Mouse (Mus musculus): ENCODE results near the gene Mogat2. TPM values are rescaled to one million over a fixed set of nuclear protein-coding genes. Genes with fewer than 3 reads are reported as not detected.
A peak's percentile ranks its signal among the peaks of the same experiment; 100 is the strongest.

Mogat2 gene
- total RNA-seq, 2 experiments from 2014 or later = not detected

DNA sequence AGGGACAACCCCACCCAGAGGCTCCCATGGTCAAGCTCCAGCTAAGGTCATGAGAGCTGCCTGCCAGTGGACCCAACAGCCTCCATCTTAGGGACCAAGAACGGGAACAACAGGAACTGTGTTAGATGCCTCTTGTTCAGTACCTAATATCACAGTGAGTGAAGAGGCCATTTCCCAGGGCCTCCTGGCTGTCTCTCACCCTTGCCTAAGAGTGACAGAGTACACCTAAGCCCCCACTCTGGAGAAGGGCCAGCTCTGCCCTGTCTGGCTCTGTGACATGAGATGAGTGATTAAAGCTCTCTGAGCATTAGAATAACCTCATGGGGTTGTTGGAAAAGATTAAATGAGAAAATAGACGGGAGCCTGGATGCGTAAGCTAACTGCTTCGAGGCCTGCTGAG, 64.4 kb downstream of the Mogat2 start:
- intact Hi-C loops (cut with DNase I) = loop anchor here (10.0 kb wide), 1 partner anchor 281 kb away; no protein-coding TSS in a partner anchor
- DNase-seq (ENCODE audit: low spot score in 2 of 2) = no peak

DNA sequence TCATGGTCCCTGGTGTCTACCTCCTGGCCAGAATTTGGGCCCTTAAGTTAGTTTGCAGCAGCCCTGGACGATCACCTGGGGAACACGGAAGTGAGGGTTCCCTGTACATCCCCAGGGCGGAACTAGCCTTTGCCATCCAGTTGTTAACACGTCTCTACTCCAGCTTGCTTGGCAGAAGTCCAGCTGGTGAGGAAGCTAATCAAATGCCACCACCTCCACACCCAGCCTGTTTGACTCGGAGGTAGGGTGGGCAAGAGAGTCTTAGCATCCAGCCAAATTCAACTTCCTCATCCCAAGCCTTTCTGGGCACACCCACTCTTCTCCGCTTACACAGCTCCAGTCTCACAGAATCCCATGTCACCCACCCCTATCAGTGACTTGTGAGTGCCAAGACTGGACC, 65.5 kb downstream of the Mogat2 start:
- no peak for DNase-seq (ENCODE audit: low spot score in 2 of 2)
- intact Hi-C loops (cut with DNase I) = loop anchor here (10.0 kb wide), 1 partner anchor 282 kb away; no protein-coding TSS in a partner anchor

DNA sequence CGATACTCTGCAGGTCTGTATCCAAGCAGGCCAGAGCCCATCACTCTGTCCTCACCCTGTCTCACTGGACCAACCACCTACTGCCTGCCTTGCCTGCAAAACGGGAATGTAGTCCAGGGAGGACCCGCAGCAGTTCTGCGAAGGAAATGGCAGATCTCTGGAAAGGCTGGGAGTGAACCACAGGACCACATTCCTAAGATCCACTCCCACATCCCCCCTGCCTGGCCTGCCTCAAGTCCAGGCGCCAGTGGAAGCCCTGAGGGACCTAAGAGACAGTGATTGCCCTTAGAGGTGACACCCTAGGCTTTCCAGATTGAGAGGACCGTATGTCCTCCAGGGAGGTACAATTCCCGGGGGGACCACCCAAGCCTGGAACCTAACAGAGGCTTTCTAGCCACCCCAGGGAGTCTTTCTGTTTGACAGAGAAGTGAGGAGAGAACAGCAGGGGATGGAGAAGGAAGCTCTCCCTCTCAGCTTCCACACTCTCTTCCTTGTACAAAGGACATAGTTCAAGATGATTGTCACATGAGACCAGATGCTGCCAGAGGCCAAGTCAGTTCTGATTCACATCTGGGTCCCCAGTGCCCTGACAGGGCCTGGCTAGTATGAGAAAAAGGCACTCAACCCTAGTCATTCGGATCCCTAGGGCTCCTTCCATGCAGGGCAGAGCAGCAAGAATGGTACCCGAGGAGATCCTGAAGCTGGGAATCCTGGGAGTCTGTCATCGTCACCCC, 66.5 kb downstream of the Mogat2 start:
- DNase-seq (ENCODE audit: low spot score in 2 of 2) = no peak
- intact Hi-C loops (cut with DNase I) = loop anchor here (10.0 kb wide), 1 partner anchor 283 kb away; no protein-coding TSS in a partner anchor

DNA sequence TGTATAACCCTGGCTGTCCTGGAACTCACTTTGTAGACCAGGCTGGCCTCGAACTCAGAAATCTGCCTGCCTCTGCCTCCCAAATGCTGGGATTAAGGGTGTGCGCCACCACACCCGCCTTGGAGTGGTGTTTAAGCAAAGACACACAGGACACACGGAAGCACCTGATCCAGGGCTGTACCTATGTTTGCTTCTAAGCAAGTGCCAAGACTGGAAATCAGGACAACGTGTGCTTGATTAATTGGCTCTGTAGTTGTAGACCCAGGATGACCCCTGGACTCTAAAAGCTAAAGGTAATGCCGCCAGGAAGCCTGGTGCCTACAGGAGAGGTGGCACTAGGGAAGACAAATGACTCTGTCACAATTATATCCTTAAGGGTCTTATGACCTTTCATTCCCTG, 67.9 kb downstream of the Mogat2 start:
- intact Hi-C loops (cut with DNase I) = loop anchor here (10.0 kb wide), 1 partner anchor 284 kb away; no protein-coding TSS in a partner anchor
- DNase-seq (ENCODE audit: low spot score in 2 of 2) = no peak

DNA sequence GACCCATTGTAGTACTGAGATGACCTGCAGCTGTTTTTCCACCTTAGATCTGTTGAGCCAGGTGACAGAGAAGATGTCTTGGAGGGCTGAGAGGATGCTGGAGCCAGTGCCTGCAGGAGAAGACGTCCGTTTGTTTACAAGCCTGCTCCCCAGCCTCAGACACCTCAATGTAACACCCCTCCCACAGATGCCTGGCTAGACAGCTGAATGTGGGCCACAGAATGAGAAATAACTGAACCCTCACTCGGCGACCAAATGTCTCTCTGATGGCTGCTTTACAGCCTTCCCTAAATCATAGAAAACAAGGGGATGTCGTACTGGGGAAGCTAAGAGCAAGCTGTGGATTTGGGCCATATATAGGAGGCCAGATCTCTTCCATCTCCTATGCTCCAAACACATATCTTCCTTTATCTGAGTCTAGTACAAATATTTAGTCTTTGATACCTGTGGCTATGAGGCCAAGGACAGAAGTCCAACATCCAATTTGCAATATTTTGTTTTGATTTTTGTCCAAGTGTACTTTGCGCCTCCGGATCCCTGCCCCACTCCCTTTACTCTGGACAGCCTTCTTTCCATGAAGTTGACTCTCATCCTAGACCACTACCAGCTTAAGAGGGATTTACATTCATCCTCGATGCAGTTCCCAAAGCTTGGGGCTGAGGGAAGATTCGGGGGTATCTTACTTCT, 68.6 kb downstream of the Mogat2 start:
- intact Hi-C loops (cut with DNase I) = loop anchor here (10.0 kb wide), 1 partner anchor 285 kb away; no protein-coding TSS in a partner anchor
- DNase-seq (ENCODE audit: low spot score in 2 of 2) = peak in 1 of 2 experiments; percentile 58

Other genes starting within 250 kb of the Mogat2 start
- 10 to 100 TPM; 50.9 to 56.3 TPM for gene Uvrag, start 97.5 kb downstream of the Mogat2 start, total RNA-seq (2021)
- gene Dgat2, start 55.9 kb downstream of the Mogat2 start, total RNA-seq (2021) = 10 to 100 TPM; 67.5 to 72.6 TPM
- gene Map6, start 28.8 kb upstream of the Mogat2 start, total RNA-seq (2021) = 100 to 1,000 TPM; 135 to 137 TPM
- gene Serpinh1, start 114.6 kb upstream of the Mogat2 start, total RNA-seq (2021) = 10 to 100 TPM; 34.9 TPM
- gene Gdpd5, start 142.8 kb upstream of the Mogat2 start, total RNA-seq (2021) = 10 to 100 TPM; 40.0 to 46.2 TPM
- 1 to 10 TPM; 2.8 to 3.3 TPM for gene Klhl35, start 227.4 kb upstream of the Mogat2 start, total RNA-seq (2021)
- gene Rps3, start 245.1 kb upstream of the Mogat2 start, total RNA-seq (2021) = 100 to 1,000 TPM; 230 to 233 TPM